In the genomic region with DNA sequence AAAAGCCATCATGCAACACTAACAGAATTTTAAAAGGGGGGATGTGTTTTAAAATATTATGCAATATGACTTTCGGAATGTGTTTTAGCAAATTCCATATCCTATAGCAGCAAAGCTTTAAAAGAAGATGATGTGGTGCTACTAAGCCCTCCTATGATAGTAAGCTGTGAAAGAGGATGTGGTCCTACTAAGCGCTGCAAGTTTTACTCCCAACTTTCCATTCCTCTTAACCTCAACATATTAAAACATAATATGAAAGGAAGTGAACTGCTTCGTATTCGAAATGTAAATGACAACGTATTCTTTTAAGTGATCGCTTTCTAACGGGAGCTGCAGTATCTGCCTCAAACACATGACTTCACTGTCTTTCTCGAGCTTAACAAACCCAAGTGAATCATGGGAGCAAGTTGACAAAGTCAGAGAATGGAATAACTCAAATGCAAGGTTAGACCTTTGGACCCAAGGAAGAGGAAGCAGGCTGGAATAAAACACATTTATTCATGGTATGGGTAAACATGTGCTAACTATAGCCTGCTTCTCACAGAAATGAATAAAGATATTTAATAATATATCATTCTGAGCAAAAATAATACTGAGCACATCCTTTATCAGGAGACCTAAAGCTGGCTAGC, we compare ENCODE assay signal across 18 mouse cellular contexts.
"Had no signal": no experiment of that assay in that cellular context is flagged by ENCODE, and none has a peak within 500 bp of the region (broad histone marks: within the 10 kb centered on the region; RNA-seq: fewer than 3 reads in every experiment).

No protein-coding gene starts in this region.

- H3K4me2 ChIP-seq: limb, embryonic 12.5 days; limb, embryonic 15.5 days; liver, embryonic 11.5 days; lung, embryonic 14.5 days; midbrain, embryonic 12.5 days; midbrain, embryonic 15.5 days; neural tube, embryonic 12.5 days; neural tube, embryonic 15.5 days had no signal

- ATAC-seq: liver, postnatal 0 days; lung, postnatal 0 days; midbrain, embryonic 15.5 days had no signal

- H3K36me3 ChIP-seq: limb, embryonic 12.5 days; limb, embryonic 15.5 days; midbrain, embryonic 12.5 days; midbrain, embryonic 15.5 days; neural tube, embryonic 12.5 days; neural tube, embryonic 15.5 days had no signal

- H3K9ac ChIP-seq: limb, embryonic 12.5 days; limb, embryonic 15.5 days; liver, embryonic 14.5 days; liver, postnatal 0 days; lung, embryonic 14.5 days; midbrain, embryonic 12.5 days; midbrain, embryonic 15.5 days; neural tube, embryonic 12.5 days; neural tube, embryonic 15.5 days had no signal

- H3K4me3 ChIP-seq: limb, embryonic 12.5 days; limb, embryonic 15.5 days; midbrain, embryonic 12.5 days; midbrain, embryonic 15.5 days; neural tube, embryonic 12.5 days; neural tube, embryonic 15.5 days had no signal

- H3K9me3 ChIP-seq: limb, embryonic 12.5 days; limb, embryonic 15.5 days; midbrain, embryonic 12.5 days; midbrain, embryonic 15.5 days; neural tube, embryonic 12.5 days; neural tube, embryonic 15.5 days had no signal

- DNase-seq: kidney, adult 9 months; kidney, postnatal 4 days; liver, postnatal 0 days; spleen, adult 18-20 months; thymus, adult 2 months; thymus, postnatal 14 days; thymus, postnatal 4 days had no signal

- H3K27me3 ChIP-seq: limb, embryonic 12.5 days; limb, embryonic 15.5 days; midbrain, embryonic 12.5 days; midbrain, embryonic 15.5 days; neural tube, embryonic 12.5 days; neural tube, embryonic 15.5 days had no signal

- H3K27ac ChIP-seq: limb, embryonic 12.5 days; limb, embryonic 15.5 days; liver, embryonic 14.5 days; macrophage; midbrain, embryonic 12.5 days; midbrain, embryonic 15.5 days; neural tube, embryonic 12.5 days; neural tube, embryonic 15.5 days had no signal
